Mouse (Mus musculus) kidney, adult 11 months (tissue): ENCODE measurements around the gene Tnfrsf23.
"Not testable (repeated sequence)": the region's sequence is repeated elsewhere in the genome, so short reads cannot be mapped to it uniquely, and the experiment has no call there.

Source experiments
- DNase-seq: peaks from one replicate; pipeline ENCODE4 v3.0.0; 2022

The Tnfrsf23 gene

GRCm38 (mm10) chr7:143681566-143681965 is 4.1 kb downstream of the Tnfrsf23 start:
- DNase-seq = no peak

GRCm38 (mm10) chr7:143680836-143681235 is 4.8 kb downstream of the Tnfrsf23 start:
- not testable (repeated sequence) for DNase-seq

- not testable (repeated sequence) for DNase-seq
These were observed 6.0 kb downstream of the Tnfrsf23 start for GRCm38 (mm10) chr7:143679650-143680049.

GRCm38 (mm10) chr7:143666427-143667311 is 19.0 kb downstream of the Tnfrsf23 start:
- no peak for DNase-seq

- DNase-seq = no peak
These were observed 22.2 kb downstream of the Tnfrsf23 start for GRCm38 (mm10) chr7:143663470-143663869.

- no peak for DNase-seq
These were observed 24.9 kb downstream of the Tnfrsf23 start for GRCm38 (mm10) chr7:143660797-143661196.

- not testable (repeated sequence) for DNase-seq
These were observed 35.8 kb downstream of the Tnfrsf23 start for GRCm38 (mm10) chr7:143649769-143650346.

GRCm38 (mm10) chr7:143649034-143649768 is 36.5 kb downstream of the Tnfrsf23 start, which contains the start of gene Tnfrsf22:
Gene Tnfrsf22, minus strand, starts transcription at chr7:143649661.
- DNase-seq = peak; percentile 83

- DNase-seq = not testable (repeated sequence)
These were observed 41.7 kb downstream of the Tnfrsf23 start for GRCm38 (mm10) chr7:143643949-143644348.

- no peak for DNase-seq
These were observed 49.0 kb downstream of the Tnfrsf23 start for GRCm38 (mm10) chr7:143636674-143637073.

GRCm38 (mm10) chr7:143631503-143631902 is 54.2 kb downstream of the Tnfrsf23 start:
- no peak for DNase-seq

- DNase-seq = no peak
These were observed 56.2 kb downstream of the Tnfrsf23 start for GRCm38 (mm10) chr7:143629501-143629900.

- no peak for DNase-seq
These were observed 57.1 kb downstream of the Tnfrsf23 start, which contains the start of gene Tnfrsf26 for GRCm38 (mm10) chr7:143628540-143628939. Gene Tnfrsf26, minus strand, starts transcription at chr7:143628722.

- no peak for DNase-seq
These were observed 58.0 kb downstream of the Tnfrsf23 start for GRCm38 (mm10) chr7:143627555-143628286.

GRCm38 (mm10) chr7:143626178-143626577 is 59.5 kb downstream of the Tnfrsf23 start:
- DNase-seq = no peak

- DNase-seq = no peak
These were observed 60.5 kb downstream of the Tnfrsf23 start for GRCm38 (mm10) chr7:143625151-143625550.

- no peak for DNase-seq
These were observed 61.1 kb downstream of the Tnfrsf23 start for GRCm38 (mm10) chr7:143624561-143624960.

GRCm38 (mm10) chr7:143620951-143621350 is 64.7 kb downstream of the Tnfrsf23 start:
- no peak for DNase-seq
